ENCODE assay signal across 23 mouse cellular contexts in the genomic region with DNA sequence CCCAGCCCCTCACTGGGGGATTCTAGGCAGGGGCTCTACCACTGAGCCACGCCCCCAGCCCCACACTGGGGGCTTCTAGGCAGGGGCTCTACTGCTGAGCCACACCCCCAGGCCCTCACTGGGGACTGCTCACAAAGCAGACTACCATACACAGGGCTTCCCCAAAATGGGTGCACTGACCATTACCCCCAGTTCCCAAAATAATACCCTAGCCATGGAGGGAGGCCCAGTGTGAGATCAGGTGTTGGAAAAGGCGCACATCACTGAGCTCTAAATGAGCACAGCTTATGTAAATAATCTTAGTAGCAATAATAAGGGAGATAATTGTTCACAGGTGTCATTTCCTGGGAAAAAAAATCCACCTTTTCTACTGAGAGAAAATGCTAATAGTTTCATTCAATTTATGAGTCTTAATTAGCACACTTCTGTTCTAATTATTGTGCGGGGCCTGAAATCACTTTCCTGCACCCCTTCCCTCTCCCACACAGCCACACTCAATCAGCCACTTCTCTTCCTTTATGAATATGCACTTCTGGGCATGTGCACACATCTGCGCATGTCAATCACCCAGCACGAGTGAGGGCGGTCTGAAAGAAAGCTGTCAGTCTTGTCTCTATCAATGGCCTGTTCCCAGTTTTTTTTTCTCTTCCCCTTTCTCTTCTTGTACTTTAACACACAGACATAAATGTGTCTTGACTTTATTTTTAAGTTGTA. TPM values are rescaled to one million over a fixed set of nuclear protein-coding genes. Genes with fewer than 3 reads are reported as not detected.
DNase-seq lines count a peak whose midpoint lies in the region; ATAC-seq and TF ChIP-seq lines count a peak whose summit lies in the region.
"Had no signal": no experiment of that assay in that cellular context is flagged by ENCODE, and none has a peak within 500 bp of the region (broad histone marks: within the 10 kb centered on the region; RNA-seq: fewer than 3 reads in every experiment).

No protein-coding gene starts in this region.

- H3K9me3 ChIP-seq in hindbrain, embryonic 13.5 days: no peaks in the 10 kb centered on the region
- H3K9me3 ChIP-seq in hindbrain, embryonic 12.5 days (replicated peaks): no peaks in the 10 kb centered on the region
- H3K9me3 ChIP-seq in MEL (replicated peaks; ENCODE audit: insufficient read depth, low read length): no peaks in the 10 kb centered on the region
- H3K9me3 ChIP-seq in forebrain, embryonic 14.5 days (replicated peaks; ENCODE audit: control insufficient read depth, low read length): no peaks in the 10 kb centered on the region
- no peaks in the 10 kb centered on the region for H3K9me3 ChIP-seq in midbrain, embryonic 13.5 days
- H3K9me3 ChIP-seq: embryonic facial prominence, embryonic 10.5 days; liver, embryonic 13.5 days; neural tube, embryonic 15.5 days had no signal

- H3K79me2 ChIP-seq in MEL (ENCODE audit: control insufficient read depth, insufficient read depth, low read length, poor library complexity): no peaks in the 10 kb centered on the region

- no peak for TF ChIP-seq EP300 in MEL (IDR thresholded peaks at IDR 0.05; ENCODE audit: low read depth in 1 of 2, low read length in 2 of 2)

- H3K9ac ChIP-seq in hindbrain, embryonic 13.5 days: no peak overlapping the region
- no peak overlapping the region for H3K9ac ChIP-seq in hindbrain, embryonic 12.5 days
- H3K9ac ChIP-seq in MEL (ENCODE audit: control insufficient read depth, low read depth, low read length, poor library complexity, severe bottlenecking): no peak overlapping the region
- H3K9ac ChIP-seq in forebrain, embryonic 14.5 days (ENCODE audit: low read length): no peak overlapping the region; the same call in 1 of the 2 replicates
- no peak overlapping the region for H3K9ac ChIP-seq in midbrain, embryonic 13.5 days (replicated peaks)
- H3K9ac ChIP-seq: liver, embryonic 13.5 days; lung, embryonic 14.5 days; neural tube, embryonic 15.5 days had no signal

- TF ChIP-seq POLR2A in MEL (IDR thresholded peaks at IDR 0.05; ENCODE audit: control insufficient read depth in 1 of 2, insufficient read depth in 1 of 2, low read depth in 1 of 2, low read length in 2 of 2, poor library complexity in 1 of 2): no peak

- H3K27me3 ChIP-seq in hindbrain, embryonic 13.5 days: no peaks in the 10 kb centered on the region
- no peaks in the 10 kb centered on the region for H3K27me3 ChIP-seq in hindbrain, embryonic 12.5 days
- no peaks in the 10 kb centered on the region for H3K27me3 ChIP-seq in MEL (ENCODE audit: control insufficient read depth in 1 of 2, insufficient read depth in 2 of 2, low read length in 2 of 2)
- H3K27me3 ChIP-seq in forebrain, embryonic 14.5 days (replicated peaks; ENCODE audit: control insufficient read depth, insufficient read depth, low read length): no peaks in the 10 kb centered on the region
- no peaks in the 10 kb centered on the region for H3K27me3 ChIP-seq in midbrain, embryonic 13.5 days
- H3K27me3 ChIP-seq: liver, embryonic 13.5 days; neural tube, embryonic 15.5 days had no signal

- DNase-seq in MEL (ENCODE audit: low read depth, low spot score): peak; percentile 7
- DNase-seq in forebrain, embryonic 14.5 days (ENCODE audit: low spot score): peak; percentile 83
- no peak for DNase-seq in spleen, postnatal 14 days (ENCODE audit: low spot score in 2 of 2)
- DNase-seq in adrenal gland, postnatal 25 days: no peak
- no peak for DNase-seq in kidney, postnatal 36 days
- DNase-seq: adrenal gland, postnatal 36 days; cerebellum, adult 2 months; gastrocnemius, adult 2 months; heart, postnatal 10 days; kidney, adult 18-20 months; liver, embryonic 13.5 days; lung, embryonic 14.5 days; lung, postnatal 36 days; right cerebral cortex, postnatal 4 days; thymus, postnatal 14 days had no signal

- no peak overlapping the region for H3K4me3 ChIP-seq in hindbrain, embryonic 13.5 days
- no peak overlapping the region for H3K4me3 ChIP-seq in hindbrain, embryonic 12.5 days
- H3K4me3 ChIP-seq in MEL (ENCODE audit: control insufficient read depth in 1 of 2, insufficient read depth in 1 of 2, low read depth in 2 of 2, low read length in 2 of 2): no peak overlapping the region
- no peak overlapping the region for H3K4me3 ChIP-seq in forebrain, embryonic 14.5 days (ENCODE audit: low read depth, low read length)
- H3K4me3 ChIP-seq in midbrain, embryonic 13.5 days (replicated peaks): no peak overlapping the region
- H3K4me3 ChIP-seq: embryonic facial prominence, embryonic 10.5 days; gastrocnemius, adult 2 months; layer of hippocampus, adult 2 months; liver, embryonic 13.5 days; neural tube, embryonic 15.5 days had no signal

- TF ChIP-seq CTCF in MEL (IDR thresholded peaks at IDR 0.05 in 2 of 3, conservative IDR thresholded peaks at IDR 0.05 in 1 of 3; ENCODE audit: control insufficient read depth in 1 of 3, insufficient read depth in 1 of 3, low read depth in 2 of 3, low read length in 3 of 3, poor library complexity in 1 of 3, severe bottlenecking in 1 of 3): no peak

- H3K4me1 ChIP-seq in hindbrain, embryonic 13.5 days (replicated peaks): peaks cover 27% of the 10 kb centered on the region
- H3K4me1 ChIP-seq in hindbrain, embryonic 12.5 days: peaks cover 22% of the 10 kb centered on the region
- H3K4me1 ChIP-seq in MEL (ENCODE audit: control insufficient read depth in 1 of 2, insufficient read depth in 2 of 2, low read length in 2 of 2): no peaks in the 10 kb centered on the region
- peaks cover 30% of the 10 kb centered on the region for H3K4me1 ChIP-seq in forebrain, embryonic 14.5 days (ENCODE audit: control insufficient read depth, insufficient read depth, low read length)
- H3K4me1 ChIP-seq in midbrain, embryonic 13.5 days (replicated peaks): peaks cover 34% of the 10 kb centered on the region

- no peak for TF ChIP-seq RAD21 in MEL (IDR thresholded peaks at IDR 0.05; ENCODE audit: low read depth, low read length)

- WGBS in hindbrain, embryonic 13.5 days: 68% methylated on average over 6 of the region's 6 CpGs
- WGBS in hindbrain, embryonic 12.5 days: 78% methylated on average over 6 of the region's 6 CpGs
- WGBS in forebrain, embryonic 14.5 days: 29% methylated on average over 6 of the region's 6 CpGs
- 46% methylated on average over 6 of the region's 6 CpGs for WGBS in midbrain, embryonic 13.5 days

- H3K27ac ChIP-seq in hindbrain, embryonic 13.5 days: no peak overlapping the region
- H3K27ac ChIP-seq in hindbrain, embryonic 12.5 days: no peak overlapping the region
- no peak overlapping the region for H3K27ac ChIP-seq in MEL (ENCODE audit: control insufficient read depth, low read depth, low read length)
- peak overlapping the region; percentile 70 for H3K27ac ChIP-seq in forebrain, embryonic 14.5 days (ENCODE audit: low read depth, low read length)
- peak overlapping the region; percentile 30; the same call in 1 of the 2 replicates for H3K27ac ChIP-seq in midbrain, embryonic 13.5 days
- H3K27ac ChIP-seq: embryonic facial prominence, embryonic 10.5 days; gastrocnemius, adult 2 months; kidney, postnatal 0 days; layer of hippocampus, adult 2 months; liver, embryonic 13.5 days; neural tube, embryonic 15.5 days had no signal

- 0 out of 2 replicates have a peak overlapping the region, but pooled peaks have one; percentile 4 for H3K4me2 ChIP-seq in hindbrain, embryonic 13.5 days
- no peak overlapping the region for H3K4me2 ChIP-seq in hindbrain, embryonic 12.5 days (replicated peaks)
- peak overlapping the region; percentile 16; the same call in 1 of the 2 replicates for H3K4me2 ChIP-seq in forebrain, embryonic 14.5 days (ENCODE audit: low read length)
- peak overlapping the region; percentile 17; the same call in 1 of the 2 replicates for H3K4me2 ChIP-seq in midbrain, embryonic 13.5 days (replicated peaks)
- H3K4me2 ChIP-seq: heart, embryonic 11.5 days; liver, embryonic 13.5 days; lung, embryonic 14.5 days; neural tube, embryonic 15.5 days had no signal

- peak; percentile 45; the same call in 1 of the 2 replicates for ATAC-seq in hindbrain, embryonic 13.5 days (ENCODE audit: low FRiP score)
- ATAC-seq in hindbrain, embryonic 12.5 days (ENCODE audit: low FRiP score): no peak
- ATAC-seq in forebrain, embryonic 14.5 days: peak; percentile 88
- ATAC-seq in midbrain, embryonic 13.5 days: peak; percentile 67; the same call in 1 of the 2 replicates

- no peaks in the 10 kb centered on the region for H3K36me3 ChIP-seq in hindbrain, embryonic 13.5 days
- H3K36me3 ChIP-seq in hindbrain, embryonic 12.5 days: no peaks in the 10 kb centered on the region; the same call in 1 of the 2 replicates
- no peaks in the 10 kb centered on the region for H3K36me3 ChIP-seq in MEL (ENCODE audit: control insufficient read depth in 1 of 2, insufficient read depth in 2 of 2, low read length in 2 of 2)
- H3K36me3 ChIP-seq in forebrain, embryonic 14.5 days (ENCODE audit: control insufficient read depth, insufficient read depth, low read length): no peaks in the 10 kb centered on the region
- H3K36me3 ChIP-seq in midbrain, embryonic 13.5 days: no peaks in the 10 kb centered on the region
- H3K36me3 ChIP-seq: embryonic facial prominence, embryonic 10.5 days; liver, embryonic 13.5 days; neural tube, embryonic 15.5 days had no signal

TF ChIP-seq in MEL, 35 proteins besides CTCF, POLR2A, EP300 and RAD21:
- no peak for TF ChIP-seq KAT2A (conservative IDR thresholded peaks at IDR 0.05; ENCODE audit: low read depth, low read length)
- no peak for TF ChIP-seq NRF1 (IDR thresholded peaks at IDR 0.05; ENCODE audit: insufficient read depth, low read depth, low read length, poor library complexity, severe bottlenecking)
- no peak for TF ChIP-seq ZKSCAN1 (IDR thresholded peaks at IDR 0.05; ENCODE audit: low read depth, low read length)
- TF ChIP-seq MAZ (IDR thresholded peaks at IDR 0.05; ENCODE audit: low read depth, low read length): no peak
- no peak for TF ChIP-seq GABPA (IDR thresholded peaks at IDR 0.05; ENCODE audit: low read depth, low read length)

RNA-seq across cellular contexts. Expression of gene Pdcd5, which starts 36.2 kb away (rescaled TPM):
- polyA plus RNA-seq in hindbrain, embryonic 13.5 days (2015; fragmentation: Nextera tagmentation; extraction: Ambion mirVana): 245 and 251 TPM in 2 replicates
- polyA plus RNA-seq in hindbrain, embryonic 12.5 days (2016; fragmentation: Nextera tagmentation; extraction: Ambion mirVana): 257 and 263 TPM in 2 replicates
- 221 and 232 TPM in 2 replicates for total RNA-seq in MEL (2012; rRNA removed)
- polyA plus RNA-seq in MEL (2012; ENCODE audit: insufficient read depth in 1 of 2, insufficient read length in 2 of 2, low read depth in 1 of 2, low replicate concordance in 2 of 2, missing spikeins in 1 of 2): 1,000 to 10,000 TPM in 1 of 2 experiments, 100 to 1,000 TPM in 1; 118 to 1,267 TPM
- 232 and 268 TPM in 2 replicates for polyA plus RNA-seq in forebrain, embryonic 14.5 days (2014; fragmentation: Nextera tagmentation; extraction: Ambion mirVana)
- 232 and 248 TPM in 2 replicates for polyA plus RNA-seq in midbrain, embryonic 13.5 days (2015; fragmentation: Nextera tagmentation; extraction: Ambion mirVana)
- total RNA-seq in adrenal gland, postnatal 25 days (2021): 78.6 and 94.0 TPM in 2 replicates

Comparison
In these comparisons a context has a peak if more than half of its experiments do, and no peak if none do; other contexts are left out.
1. H3K27ac ChIP-seq: peak in forebrain, embryonic 14.5 days (single experiment) and midbrain, embryonic 13.5 days (single experiment); none in hindbrain, embryonic 13.5 days (single experiment), hindbrain, embryonic 12.5 days (single experiment) and MEL (single experiment).
2. DNase-seq: peak in MEL (single experiment) and forebrain, embryonic 14.5 days (single experiment); none in spleen, postnatal 14 days (0 of 2), adrenal gland, postnatal 25 days (single experiment) and kidney, postnatal 36 days (0 of 2).